Mouse (Mus musculus) kidney, embryonic 15.5 days (tissue): Measurements from ENCODE around the gene Psmc5. TPM values are rescaled to one million over a fixed set of nuclear protein-coding genes. Genes with fewer than 3 reads are reported as not detected.

Source experiments
- polyA plus RNA-seq: library from polyadenylated mRNA; unstranded; fragments of >200 nt; fragmentation: Nextera tagmentation; extraction: Ambion mirVana; gene quantifications from 2 replicates; pipeline ENCODE4 v1.2.1, GENCODE M21; 2015

The Psmc5 gene
- polyA plus RNA-seq, 1 experiment from 2014 or later, result 306 TPM

Other genes starting within 250 kb of the Psmc5 start
- gene Kcnh6, start 248.0 kb upstream of the Psmc5 start, polyA plus RNA-seq, result 0.26 and 0.39 TPM in 2 replicates
- 62.9 and 67.4 TPM in 2 replicates for gene Dcaf7, start 219.3 kb upstream of the Psmc5 start, polyA plus RNA-seq
- gene Taco1, start 190.1 kb upstream of the Psmc5 start, polyA plus RNA-seq, result 11.4 and 12.1 TPM in 2 replicates
- gene Map3k3, start 171.5 kb upstream of the Psmc5 start, polyA plus RNA-seq, result 22.1 and 24.3 TPM in 2 replicates
- gene Gm10840, start 95.3 kb upstream of the Psmc5 start, polyA plus RNA-seq, result not detected in 2 replicates
- gene Limd2, start 95.3 kb upstream of the Psmc5 start, polyA plus RNA-seq, result 201 and 217 TPM in 2 replicates
- gene Strada, start 54.0 kb upstream of the Psmc5 start, polyA plus RNA-seq, result 28.6 and 31.5 TPM in 2 replicates
- gene Ccdc47, start 39.8 kb upstream of the Psmc5 start, polyA plus RNA-seq, result 85.4 and 89.5 TPM in 2 replicates
- gene Ddx42, start 39.2 kb upstream of the Psmc5 start, polyA plus RNA-seq, result 75.9 and 77.8 TPM in 2 replicates
- 64.3 and 70.2 TPM in 2 replicates for gene Ftsj3, start 75 bp upstream of the Psmc5 start, polyA plus RNA-seq
- 57.8 and 59.0 TPM in 2 replicates for gene Smarcd2, start 16.8 kb downstream of the Psmc5 start, polyA plus RNA-seq
- 0.65 and 0.82 TPM in 2 replicates for gene Tcam1, start 20.5 kb downstream of the Psmc5 start, polyA plus RNA-seq
- gene Gh, start 45.7 kb downstream of the Psmc5 start, polyA plus RNA-seq, result not detected in 2 replicates
- gene Cd79b, start 58.6 kb downstream of the Psmc5 start, polyA plus RNA-seq, result 6.8 and 7.3 TPM in 2 replicates
- 0.42 and 0.75 TPM in 2 replicates for gene Scn4a, start 97.1 kb downstream of the Psmc5 start, polyA plus RNA-seq
- 0.23 and 0.60 TPM in 2 replicates for gene Prr29, start 109.3 kb downstream of the Psmc5 start, polyA plus RNA-seq
- gene Icam2, start 131.9 kb downstream of the Psmc5 start, polyA plus RNA-seq, result 68.9 and 75.5 TPM in 2 replicates
- 6.6 and 7.0 TPM in 2 replicates for gene Ern1, start 231.7 kb downstream of the Psmc5 start, polyA plus RNA-seq